8 mouse cellular contexts compared by ENCODE assay signal in genomic region chr19:16599298-16599970, GRCm38 (mm10).
DNase-seq lines count a peak whose midpoint lies in the region; ATAC-seq and TF ChIP-seq lines count a peak whose summit lies in the region.

No protein-coding gene starts in this region.

- no peak overlapping the region for H3K9ac ChIP-seq in intestine, embryonic 15.5 days
- H3K9ac ChIP-seq in midbrain, embryonic 13.5 days (replicated peaks): 0 out of 2 replicates have a peak overlapping the region, but pooled peaks have one; percentile 14

- peak overlapping the region; percentile 35; the same call in 1 of the 2 replicates for H3K4me2 ChIP-seq in intestine, embryonic 15.5 days (replicated peaks)
- H3K4me2 ChIP-seq in midbrain, embryonic 13.5 days (replicated peaks): 0 out of 2 replicates have a peak overlapping the region, but pooled peaks have one; percentile 20

- no peak overlapping the region for H3K4me3 ChIP-seq in intestine, embryonic 15.5 days (replicated peaks)
- no peak overlapping the region for H3K4me3 ChIP-seq in midbrain, embryonic 13.5 days (replicated peaks)
- no peak overlapping the region for H3K4me3 ChIP-seq in small intestine, adult 2 months (ENCODE audit: low read depth, low read length)

- H3K9me3 ChIP-seq in intestine, embryonic 15.5 days: no peaks in the 10 kb centered on the region
- no peaks in the 10 kb centered on the region for H3K9me3 ChIP-seq in midbrain, embryonic 13.5 days

- H3K36me3 ChIP-seq in intestine, embryonic 15.5 days: no peaks in the 10 kb centered on the region
- H3K36me3 ChIP-seq in midbrain, embryonic 13.5 days: no peaks in the 10 kb centered on the region
- H3K36me3 ChIP-seq in small intestine, adult 2 months (ENCODE audit: control insufficient read depth, insufficient read depth, low read length): no peaks in the 10 kb centered on the region

- no peaks in the 10 kb centered on the region for H3K27me3 ChIP-seq in intestine, embryonic 15.5 days (replicated peaks)
- no peaks in the 10 kb centered on the region for H3K27me3 ChIP-seq in midbrain, embryonic 13.5 days
- no peaks in the 10 kb centered on the region for H3K27me3 ChIP-seq in small intestine, adult 2 months (ENCODE audit: control insufficient read depth, insufficient read depth, low read length)

- no peak overlapping the region for H3K27ac ChIP-seq in intestine, embryonic 15.5 days
- H3K27ac ChIP-seq in midbrain, embryonic 13.5 days: no peak overlapping the region
- no peak overlapping the region for H3K27ac ChIP-seq in small intestine, adult 2 months (ENCODE audit: insufficient read depth, low read depth, low read length)

- DNase-seq in urinary bladder, adult 18-20 months (ENCODE audit: low spot score in 2 of 2): peak; percentile 34 to 41
- DNase-seq in urinary bladder, postnatal 10 days (ENCODE audit: low spot score): no peak
- DNase-seq in embryo, embryonic 10 days (ENCODE audit: low spot score): peak; percentile 86
- peak; percentile 68 for DNase-seq in gastrocnemius, postnatal 10 days
- peak; percentile 84 to 89 for DNase-seq in left cerebral cortex, postnatal 14 days (ENCODE audit: low spot score in 2 of 2)

- peak; percentile 74 for ATAC-seq in intestine, embryonic 15.5 days
- ATAC-seq in midbrain, embryonic 13.5 days: peak; percentile 75

- 15% methylated on average over 9 of the region's 9 CpGs for WGBS in intestine, embryonic 15.5 days
- WGBS in midbrain, embryonic 13.5 days: 17% methylated on average over 9 of the region's 9 CpGs
- WGBS in small intestine, adult 2 months: 20% methylated on average over 9 of the region's 9 CpGs

- H3K4me1 ChIP-seq in intestine, embryonic 15.5 days (replicated peaks): peaks cover 14% of the 10 kb centered on the region
- peaks cover 5% of the 10 kb centered on the region for H3K4me1 ChIP-seq in midbrain, embryonic 13.5 days (replicated peaks)
- H3K4me1 ChIP-seq in small intestine, adult 2 months (ENCODE audit: control insufficient read depth, insufficient read depth, insufficient read length, low read length): no peaks in the 10 kb centered on the region

- peak; percentile 79; the same call in 1 of the 2 replicates for TF ChIP-seq CTCF in small intestine, adult 2 months (IDR thresholded peaks at IDR 0.05; ENCODE audit: extremely low read depth, insufficient read length, insufficient replicate concordance, low read depth, low read length)

- no peak for TF ChIP-seq POLR2A in small intestine, adult 2 months (IDR thresholded peaks at IDR 0.05; ENCODE audit: low read depth, low read length)

- intact Hi-C loops in left cerebral cortex, postnatal 14 days (cut with DNase I): loop anchor here (2.0 kb wide), 4 partner anchors 165 to 571 kb away; partner anchors contain the start of gene Gna14
